Mouse (Mus musculus) adrenal gland, postnatal 10 days (tissue): ENCODE data around the gene Glyctk. TPM values are rescaled to one million over a fixed set of nuclear protein-coding genes. Genes with fewer than 3 reads are reported as not detected.
"Not testable (repeated sequence)": the region's sequence is repeated elsewhere in the genome, so short reads cannot be mapped to it uniquely, and the experiment has no call there.

Experiments
- DNase-seq: peaks from one replicate; pipeline ENCODE4 v3.0.0; 2021; ENCODE audit warnings: mixed read lengths
- total RNA-seq, 2 experiments: library from RNA; stranded (reverse); gene quantifications; 2 replicates each; pipeline ENCODE4 v1.2.3; 2021

The Glyctk gene
- total RNA-seq, 2 experiments from 2014 or later, result 15.7 to 23.2 TPM

DNA sequence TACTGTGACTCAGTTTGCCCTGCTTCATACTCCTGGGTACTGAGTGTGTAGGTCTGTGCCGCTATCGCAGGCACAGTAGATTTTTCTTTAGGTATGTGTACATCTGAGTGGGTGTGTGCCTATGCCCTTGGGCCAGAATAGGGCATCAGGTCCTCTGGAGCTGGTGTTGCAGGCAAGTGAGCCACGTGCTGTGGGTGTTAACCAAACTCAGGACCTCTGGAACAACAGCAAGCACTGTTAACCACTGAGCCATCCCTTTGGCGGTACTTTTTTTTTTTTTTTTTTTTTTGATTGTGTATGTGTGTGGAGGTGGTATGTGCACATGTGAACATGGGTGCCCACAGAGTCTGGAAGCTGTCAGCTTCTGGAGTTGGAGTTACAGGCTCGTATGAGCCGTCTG lies 19.9 kb upstream of the Glyctk start:
- DNase-seq, result no peak

DNA sequence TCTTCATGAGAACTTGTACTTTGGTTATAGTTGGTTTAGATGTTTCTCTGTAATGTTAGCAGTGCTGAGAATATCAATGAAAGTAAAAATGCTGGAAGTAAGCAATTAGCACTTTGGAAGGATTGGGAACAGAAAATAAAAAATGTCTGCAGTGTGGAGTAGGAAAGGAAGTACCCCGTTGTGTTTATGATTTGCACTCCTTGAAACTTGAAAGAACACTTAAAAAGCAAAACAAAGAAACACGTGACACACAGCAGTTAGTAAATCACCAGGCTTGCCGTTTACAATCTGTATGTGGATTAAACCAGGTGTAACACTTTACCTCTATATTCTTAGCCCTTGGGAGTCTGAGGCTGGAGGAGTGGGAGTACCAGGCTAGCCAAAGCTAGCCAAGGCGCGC lies 18.8 kb upstream of the Glyctk start:
- no peak for DNase-seq

GRCm38 (mm10) chr9:106175552-106176200 lies 17.7 kb upstream of the Glyctk start:
- no peak for DNase-seq

GRCm38 (mm10) chr9:106173363-106173762 lies 15.4 kb upstream of the Glyctk start:
- DNase-seq, result no peak

DNA sequence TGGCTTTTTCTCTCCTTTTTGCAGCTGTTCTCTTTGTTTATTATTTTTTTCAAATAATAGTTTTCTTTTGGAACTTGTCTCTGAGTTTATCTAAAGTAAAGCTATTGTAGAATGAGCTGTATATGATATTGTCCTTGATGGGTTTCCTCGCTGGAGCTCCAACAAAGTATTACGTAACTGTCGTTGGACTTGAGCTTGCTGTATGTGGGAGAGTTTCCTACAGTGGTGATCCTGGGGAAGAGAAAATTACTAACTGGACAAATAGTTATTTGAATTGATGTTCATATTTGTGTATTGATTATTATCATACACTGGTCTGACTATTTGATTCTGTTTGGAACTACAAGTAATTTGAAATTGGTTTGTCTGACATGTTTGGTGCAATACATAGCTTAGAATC lies 14.6 kb upstream of the Glyctk start:
- DNase-seq, result no peak

DNA sequence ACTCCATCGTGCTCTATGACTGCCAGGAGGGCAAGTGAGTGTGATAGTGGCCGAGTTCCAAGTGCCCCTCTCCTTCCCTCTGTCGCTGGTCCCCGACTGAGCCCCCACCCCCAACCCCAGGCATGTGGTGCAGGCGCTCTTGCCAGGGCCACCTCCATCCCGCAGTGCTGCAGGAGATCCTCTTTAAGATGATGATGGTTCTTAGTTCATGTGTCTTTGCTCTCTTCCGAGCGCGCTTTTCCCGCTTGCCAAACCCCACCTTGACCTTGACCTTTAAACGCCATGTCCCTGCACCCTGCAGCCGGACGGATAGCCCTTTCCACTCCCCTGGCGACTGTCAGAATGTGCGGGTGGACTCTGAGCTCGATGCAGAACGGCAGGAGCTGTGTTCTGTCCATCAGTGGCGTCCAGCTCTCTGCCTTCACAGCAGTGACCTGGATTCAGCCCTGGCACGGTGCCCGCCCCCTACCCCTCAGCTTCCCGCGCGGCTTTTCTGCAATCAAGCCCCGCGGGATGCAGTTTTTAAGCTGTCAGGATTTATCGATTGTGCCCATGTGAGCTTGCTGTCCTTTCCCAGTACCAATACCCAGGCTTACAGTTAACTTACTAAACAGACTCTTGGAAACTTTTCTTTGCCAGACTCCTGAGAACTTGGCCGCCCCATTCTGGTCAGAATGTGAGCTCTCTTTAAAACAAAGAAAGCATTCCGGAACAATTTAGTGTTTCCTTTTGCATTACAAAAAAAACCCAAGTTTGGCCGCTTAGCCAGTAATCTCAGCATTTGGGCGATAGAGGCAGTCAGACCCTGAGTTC lies 13.6 kb upstream of the Glyctk start:
- peak; percentile 90 for DNase-seq

- DNase-seq, result peak; percentile 94
Observed at GRCm38 (mm10) chr9:106170556-106171345, 12.8 kb upstream of the Glyctk start, which contains the start of gene Wdr82. Wdr82 (plus strand) TSS chr9:106170928.

DNA sequence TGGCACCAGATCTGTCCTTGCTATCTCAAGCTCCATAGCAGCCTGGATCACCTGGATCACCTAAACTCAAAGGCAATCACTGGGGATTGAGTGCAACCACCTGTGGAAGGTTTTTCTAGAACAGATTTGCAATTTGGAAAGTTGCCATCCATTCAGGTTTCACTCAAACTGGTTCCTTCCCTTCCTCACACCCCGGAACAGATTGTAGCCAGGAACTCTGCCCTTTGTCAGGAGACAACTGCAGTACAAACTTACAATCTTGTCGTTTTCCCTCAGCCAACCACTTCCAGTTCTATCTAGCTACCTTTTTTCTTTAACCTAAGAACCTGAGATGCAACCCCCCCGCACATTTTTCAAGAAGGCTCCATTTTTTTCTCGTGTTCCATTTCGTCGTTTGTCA lies 12.0 kb upstream of the Glyctk start:
- no peak for DNase-seq

DNA sequence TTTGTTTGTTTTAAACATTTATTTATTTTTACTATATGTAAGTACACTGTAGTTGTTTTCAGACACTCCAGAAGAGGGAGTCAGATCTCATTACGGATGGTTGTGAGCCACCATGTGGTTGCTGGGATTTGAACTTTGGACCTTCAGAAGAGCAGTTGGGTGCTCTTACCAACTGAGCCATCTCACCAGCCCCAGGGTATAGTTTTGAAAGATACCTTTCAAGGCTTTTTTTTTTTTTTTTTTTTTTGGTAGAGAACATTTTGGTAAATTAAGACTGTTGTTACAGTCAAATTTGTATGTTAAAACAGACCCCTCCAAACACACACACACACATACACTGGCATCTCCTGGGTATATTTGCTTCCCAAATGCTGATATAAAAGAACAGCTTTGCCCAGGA lies 11.1 kb upstream of the Glyctk start:
- not testable (repeated sequence) for DNase-seq

DNA sequence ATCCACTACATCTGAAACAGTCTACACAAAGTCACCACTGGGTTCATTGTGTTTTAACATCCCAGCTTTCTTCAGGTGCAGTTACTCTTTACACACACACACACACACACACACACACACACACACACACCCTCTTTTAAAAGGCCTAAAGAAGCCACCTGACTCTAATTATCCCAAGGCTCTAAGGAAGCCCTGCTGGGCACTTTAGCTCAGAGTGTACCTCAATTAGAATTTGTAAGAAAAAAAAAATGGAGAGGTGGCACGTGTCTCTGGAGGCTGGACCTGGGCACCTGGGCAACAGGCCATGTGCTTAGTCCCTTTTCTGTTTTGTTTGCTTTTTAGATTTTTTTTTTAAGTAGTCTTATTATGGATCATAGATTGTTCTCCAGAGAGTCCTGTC lies 9.8 kb upstream of the Glyctk start:
- DNase-seq, result no peak

DNA sequence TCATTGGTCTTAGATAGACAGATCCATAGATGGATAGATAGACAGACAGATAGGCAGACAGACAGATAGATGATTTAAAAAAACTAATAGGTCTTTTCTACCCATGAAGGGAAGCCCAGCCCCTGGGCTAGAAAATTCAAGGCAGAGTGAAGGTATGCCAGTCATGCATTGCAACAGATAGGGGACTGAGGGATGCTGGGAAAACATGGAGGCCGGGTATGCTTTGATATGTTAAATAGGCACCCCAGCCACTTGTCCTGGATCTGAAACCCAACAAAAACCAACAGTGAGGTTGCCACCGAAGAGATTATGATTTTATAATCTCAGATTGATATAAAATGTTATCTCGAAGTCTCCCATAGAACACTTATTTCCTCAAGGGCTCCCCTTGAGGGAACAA lies 9.3 kb upstream of the Glyctk start:
- DNase-seq, result no peak

- DNase-seq, result no peak
Observed at GRCm38 (mm10) chr9:106166709-106167108, 8.8 kb upstream of the Glyctk start.

DNA sequence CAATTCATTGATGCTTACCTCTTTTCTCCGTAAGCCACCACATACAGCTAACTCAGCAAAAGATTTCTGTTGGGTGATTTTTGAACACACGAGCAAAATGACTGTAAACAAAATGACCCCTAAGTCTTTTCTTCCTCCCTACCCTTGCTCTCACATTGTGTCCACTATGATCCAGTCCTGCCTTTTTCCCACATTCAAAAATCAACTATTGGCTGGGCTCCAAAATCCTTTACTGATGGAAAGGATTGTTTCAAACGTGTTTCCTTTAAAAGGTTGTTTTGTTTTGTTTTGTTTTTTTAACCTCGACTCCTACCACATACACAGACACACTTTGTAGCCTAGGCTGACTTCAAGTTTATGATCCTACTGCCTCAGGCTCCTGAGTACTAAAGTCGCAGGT lies 2.5 kb upstream of the Glyctk start:
- DNase-seq, result no peak

DNA sequence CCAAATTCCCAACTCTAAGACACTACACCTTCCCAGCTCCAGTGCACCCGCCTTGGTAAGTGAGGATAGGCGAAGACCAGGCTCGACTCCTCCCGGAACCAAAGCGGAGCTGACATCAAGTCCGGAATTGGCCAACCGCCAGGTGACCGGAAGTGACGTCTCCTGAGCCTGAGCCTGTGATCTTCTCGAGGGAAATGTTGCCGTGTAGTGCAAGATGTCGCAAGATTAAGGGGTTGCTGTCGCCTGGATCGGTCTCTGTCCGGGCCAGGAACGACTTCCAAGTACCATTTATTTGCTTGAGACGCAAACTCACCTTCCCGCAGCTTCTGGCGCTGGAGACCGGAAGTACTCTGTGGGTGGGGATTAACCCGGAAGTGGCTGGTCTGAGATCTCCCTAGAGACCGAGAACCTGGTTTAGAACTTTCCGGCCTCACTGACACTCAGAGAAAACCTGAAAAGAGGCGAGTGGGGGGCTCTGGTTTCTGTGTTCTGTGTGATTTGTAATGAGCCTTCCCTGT lies 1.9 kb upstream of the Glyctk start:
- DNase-seq, result peak; percentile 98

DNA sequence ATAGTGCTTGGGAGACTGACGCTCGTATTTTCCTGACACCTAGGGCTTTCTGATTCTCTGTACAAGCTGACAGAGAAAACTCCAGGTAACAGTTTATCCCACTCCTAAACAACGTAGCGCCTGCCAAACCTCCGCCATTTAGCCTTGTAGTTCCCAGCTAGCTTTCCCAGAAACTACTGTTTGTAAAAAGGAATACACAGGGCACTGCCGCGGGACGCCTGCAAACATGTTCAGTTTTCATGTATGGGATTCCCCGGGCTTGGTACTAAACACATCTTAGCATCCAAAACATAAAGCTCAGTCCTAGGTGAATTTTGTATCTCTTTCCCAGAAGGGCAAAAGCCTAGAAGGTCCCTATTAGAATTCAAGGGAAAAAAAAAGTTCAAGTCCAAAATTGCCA lies 1.3 kb upstream of the Glyctk start:
- DNase-seq, result no peak

- DNase-seq, result no peak
Observed at GRCm38 (mm10) chr9:106157623-106157925, 364 bp downstream of the Glyctk start.

DNA sequence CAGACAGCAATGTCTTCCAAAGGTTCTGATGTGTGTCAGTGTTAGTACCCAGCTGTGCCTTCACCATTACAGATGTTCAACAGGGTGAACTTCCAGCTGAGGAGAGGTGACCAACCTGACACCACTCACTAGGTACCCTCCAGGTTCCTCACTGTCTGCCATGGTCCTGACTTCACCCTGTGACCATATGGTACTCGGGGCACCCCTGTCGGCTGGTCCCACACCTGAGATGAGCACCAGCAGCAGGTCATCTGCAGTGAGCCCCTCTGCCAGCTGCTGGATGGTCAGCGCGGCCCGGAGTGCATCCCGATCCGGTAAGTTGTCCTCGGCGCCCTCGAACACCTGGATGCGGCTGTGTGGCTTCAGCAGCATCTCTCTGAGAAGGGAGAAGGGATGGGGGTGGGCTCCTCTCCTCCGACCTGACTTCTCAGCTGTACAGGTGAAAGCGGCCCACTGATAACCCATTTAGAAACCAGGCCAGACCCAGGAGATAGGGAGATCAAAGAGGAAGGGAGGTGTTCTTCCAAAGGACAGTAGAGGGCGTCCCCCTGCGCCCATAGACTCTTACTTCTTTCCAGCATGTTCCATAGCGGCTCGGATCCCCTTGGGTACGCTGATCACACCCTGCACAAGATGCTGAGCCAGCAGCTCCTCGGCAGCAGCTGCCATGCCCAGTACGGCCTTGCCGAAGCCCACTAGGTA lies 866 bp downstream of the Glyctk start:
- no peak for DNase-seq

DNA sequence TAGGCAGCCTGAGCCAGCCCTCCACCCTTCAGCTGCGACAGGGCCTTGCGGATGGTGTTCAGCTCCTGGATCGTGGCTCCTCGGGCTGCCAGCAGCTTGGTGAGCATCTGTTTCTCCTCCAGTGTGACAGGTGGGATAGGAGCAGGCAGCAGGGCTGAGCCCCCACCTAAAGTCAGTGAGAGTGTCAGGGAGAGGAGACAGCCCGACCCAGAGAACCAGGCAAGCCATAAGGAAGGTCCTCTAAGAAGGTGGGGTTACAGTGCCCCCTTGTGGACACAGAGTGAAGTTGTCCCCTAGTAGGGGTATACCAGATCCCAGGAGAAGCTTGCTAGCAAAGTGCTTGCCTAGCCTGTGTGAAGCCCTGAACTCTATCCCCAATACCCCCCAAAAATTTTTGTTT lies 1.5 kb downstream of the Glyctk start:
- DNase-seq, result peak; percentile 72

- peak; percentile 80 for DNase-seq
Observed at GRCm38 (mm10) chr9:106154106-106154505, 3.8 kb downstream of the Glyctk start.

DNA sequence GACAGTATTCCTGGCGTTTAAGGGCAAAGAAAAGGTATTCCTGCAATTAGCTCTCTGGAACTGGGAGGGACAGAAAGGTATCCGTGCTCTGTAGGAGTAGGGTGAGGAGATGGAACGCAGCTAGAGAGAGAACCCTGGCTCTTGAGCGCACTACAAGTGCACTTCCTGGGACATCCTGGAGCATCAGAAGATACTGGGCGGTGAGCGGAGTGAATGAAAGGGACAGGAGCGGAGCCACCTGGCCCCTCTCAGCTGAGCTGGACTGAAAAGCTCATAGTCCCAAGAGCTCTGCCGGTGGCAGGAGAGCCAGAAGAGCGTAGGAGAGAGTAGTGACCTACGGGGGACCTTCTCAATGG lies 8.6 kb downstream of the Glyctk start:
- DNase-seq, result no peak

DNA sequence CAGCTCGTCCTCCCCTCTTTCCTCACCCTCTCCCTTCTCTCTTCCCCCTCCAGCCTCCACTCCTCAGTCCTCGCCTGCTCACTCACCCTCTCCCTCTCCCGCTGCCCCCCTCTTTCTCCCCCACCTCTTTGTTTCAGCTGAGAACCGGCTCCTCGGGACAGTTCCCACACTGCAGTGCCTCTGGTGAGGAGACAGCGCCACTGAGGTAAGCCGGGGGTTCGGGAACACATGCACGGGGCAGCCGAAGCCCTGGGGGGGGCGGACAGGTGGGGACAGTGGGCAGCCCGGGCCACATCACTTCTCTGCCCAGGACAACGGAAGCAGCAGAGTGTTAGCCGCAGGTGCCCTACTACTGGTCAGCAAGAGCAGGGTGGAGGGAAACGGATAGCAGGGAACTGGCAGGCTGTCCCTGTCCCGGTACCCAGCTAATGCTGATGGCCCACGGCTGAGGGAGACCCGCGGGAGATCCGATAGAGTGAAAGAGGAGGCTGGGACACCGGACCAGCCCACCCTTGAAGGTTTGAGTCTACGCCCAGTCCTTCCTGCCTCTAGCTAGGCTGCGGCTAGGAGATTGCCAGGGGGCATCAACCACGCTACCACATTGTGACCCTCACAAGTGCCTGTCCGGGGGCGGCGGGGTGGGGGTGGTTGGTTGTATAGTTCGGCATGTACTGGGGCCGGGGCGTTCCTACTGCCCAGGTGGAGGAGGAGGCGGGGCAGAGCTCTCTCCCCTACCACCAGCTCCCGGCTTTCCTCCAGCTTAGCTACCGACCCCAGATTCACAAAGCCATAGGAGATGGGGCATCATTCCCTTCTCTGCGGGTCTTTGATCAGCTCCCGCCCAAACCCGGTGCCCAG lies 9.2 kb downstream of the Glyctk start:
- DNase-seq, result no peak
